Mouse (Mus musculus) right cerebral cortex, postnatal 4 days (tissue): Measurements from ENCODE around the gene Smc6.

Source experiments
- DNase-seq: peaks from one replicate; pipeline ENCODE4 v3.0.0-alpha.2; 2022

Smc6 gene

GRCm38 (mm10) chr12:11300858-11301257, 35.2 kb downstream of the Smc6 start:
- no peak for DNase-seq

- no peak for DNase-seq
These were observed 41.3 kb downstream of the Smc6 start for GRCm38 (mm10) chr12:11306753-11307645.

DNA sequence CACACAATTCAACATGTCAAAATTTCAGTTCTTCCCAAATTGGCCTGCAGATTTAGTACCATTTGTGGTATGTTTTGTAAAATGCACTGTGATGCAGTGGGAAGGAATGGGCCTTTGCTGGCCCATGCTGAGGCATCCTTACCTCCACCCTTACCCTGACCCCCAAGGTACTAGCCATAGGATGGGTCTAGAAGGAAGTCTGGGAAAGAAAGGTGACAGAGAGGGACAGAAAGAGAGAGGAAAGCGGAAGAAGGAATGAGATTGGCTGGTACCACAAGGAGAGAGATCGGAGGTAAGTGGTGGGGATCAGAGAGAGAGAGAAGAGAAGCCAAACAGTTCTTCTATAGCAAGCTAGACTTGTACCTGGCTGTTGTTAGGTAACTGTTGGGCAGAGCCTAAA, 45.4 kb downstream of the Smc6 start:
- no peak for DNase-seq

- DNase-seq, result no peak
These were observed 48.2 kb downstream of the Smc6 start for GRCm38 (mm10) chr12:11313840-11314239.

- no peak for DNase-seq
These were observed 52.0 kb downstream of the Smc6 start for GRCm38 (mm10) chr12:11317671-11318070.

GRCm38 (mm10) chr12:11324480-11324879, 58.8 kb downstream of the Smc6 start:
- DNase-seq, result no peak

DNA sequence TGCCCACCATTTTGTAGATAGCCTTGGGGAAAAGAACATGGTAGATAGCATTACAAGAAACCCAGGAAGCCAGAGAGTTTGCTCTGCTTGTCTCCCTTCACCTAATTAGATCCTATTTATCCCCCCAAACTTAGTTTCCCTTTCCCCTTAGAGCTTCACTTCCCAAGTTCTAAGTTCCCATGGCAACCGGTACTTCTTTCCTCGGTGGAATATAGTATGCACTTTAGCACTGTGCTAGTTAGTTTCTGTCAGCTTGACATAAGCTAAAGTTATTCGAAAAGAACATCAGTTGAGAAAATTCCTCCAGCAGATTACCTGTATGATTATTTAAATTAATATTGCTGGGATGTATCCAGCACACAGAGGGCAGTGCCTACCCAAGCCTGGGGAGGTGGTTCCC, 60.8 kb downstream of the Smc6 start:
- no peak for DNase-seq

DNA sequence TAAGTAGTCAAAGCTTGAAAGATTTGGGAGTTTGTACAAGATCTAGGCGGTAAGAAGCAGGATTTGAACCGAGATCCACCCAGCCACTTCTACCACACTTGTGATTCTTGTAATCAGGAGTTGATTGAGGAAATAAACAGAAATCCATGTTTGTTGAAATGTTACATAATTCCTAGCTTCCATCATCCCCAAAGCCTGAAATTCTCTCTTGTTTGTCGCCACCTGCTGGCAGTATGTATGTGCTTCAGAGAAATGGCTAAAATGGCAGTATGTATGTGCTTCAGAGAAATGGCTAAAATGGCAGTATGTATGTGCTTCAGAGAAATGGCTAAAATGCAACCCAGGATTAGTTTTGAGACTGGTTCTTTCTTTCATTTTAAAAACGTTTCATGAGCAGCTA, 71.2 kb downstream of the Smc6 start:
- DNase-seq, result peak; percentile 40

GRCm38 (mm10) chr12:11338251-11338650, 72.6 kb downstream of the Smc6 start:
- no peak for DNase-seq

- DNase-seq, result no peak
These were observed 76.4 kb downstream of the Smc6 start for GRCm38 (mm10) chr12:11342020-11342600.

DNA sequence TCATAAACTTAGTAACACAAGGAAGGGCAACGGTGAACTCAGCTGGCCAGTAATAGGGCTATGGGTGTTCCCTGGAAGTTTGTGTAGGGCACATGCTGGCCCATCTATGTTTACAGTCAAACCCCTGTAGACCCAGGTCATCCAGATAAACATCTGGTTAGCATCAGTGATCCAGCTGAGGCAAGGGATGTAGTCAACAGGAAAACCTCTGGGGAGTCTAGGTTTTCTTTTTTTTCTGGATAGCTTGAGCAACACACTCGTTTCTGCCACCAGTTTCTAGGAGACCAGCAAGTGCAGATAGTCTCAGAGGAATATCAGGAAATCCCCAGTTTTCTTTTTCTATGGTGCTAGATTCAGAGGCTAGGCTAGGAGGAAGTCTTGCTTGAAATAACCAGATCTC, 80.3 kb downstream of the Smc6 start:
- no peak for DNase-seq

DNA sequence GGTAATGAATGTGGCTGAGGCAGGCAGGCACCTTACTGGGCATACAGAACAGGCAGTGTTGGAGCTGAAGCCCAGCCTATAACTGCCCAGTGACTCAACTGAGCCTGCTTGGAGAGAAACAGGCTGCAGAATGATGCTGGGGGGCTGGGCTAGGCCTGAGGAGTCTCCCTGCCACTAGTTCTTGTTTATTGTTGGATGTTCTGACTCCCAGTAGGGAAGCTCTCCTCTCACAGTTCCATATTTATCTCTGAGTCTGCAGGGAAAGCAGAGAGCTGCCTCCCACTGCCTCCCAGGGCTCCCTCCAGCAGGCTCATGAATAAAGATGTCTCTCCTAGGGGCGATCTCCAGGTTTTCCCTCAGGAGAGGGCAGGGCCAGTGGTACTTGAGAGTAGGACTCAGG, 82.7 kb downstream of the Smc6 start:
- no peak for DNase-seq

DNA sequence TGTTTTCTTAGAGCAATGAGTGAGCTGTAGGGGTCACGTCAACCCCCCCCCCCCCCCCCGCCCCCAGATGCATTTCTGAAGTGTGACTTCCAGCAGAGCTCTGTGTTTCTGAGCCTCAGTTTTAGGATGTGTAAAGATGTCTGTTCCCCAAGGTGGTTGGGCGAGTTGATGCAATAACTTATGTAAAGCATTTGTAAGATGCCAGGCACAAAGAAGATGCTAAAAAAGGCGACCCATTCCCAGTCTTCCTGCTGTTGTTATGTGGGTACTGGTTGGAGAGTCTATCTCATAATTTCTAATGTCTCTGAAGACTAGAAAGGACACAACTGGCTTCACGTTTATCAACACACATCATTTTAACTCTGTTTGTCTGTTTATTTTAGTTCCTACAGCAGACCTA, 84.2 kb downstream of the Smc6 start:
- no peak for DNase-seq

DNA sequence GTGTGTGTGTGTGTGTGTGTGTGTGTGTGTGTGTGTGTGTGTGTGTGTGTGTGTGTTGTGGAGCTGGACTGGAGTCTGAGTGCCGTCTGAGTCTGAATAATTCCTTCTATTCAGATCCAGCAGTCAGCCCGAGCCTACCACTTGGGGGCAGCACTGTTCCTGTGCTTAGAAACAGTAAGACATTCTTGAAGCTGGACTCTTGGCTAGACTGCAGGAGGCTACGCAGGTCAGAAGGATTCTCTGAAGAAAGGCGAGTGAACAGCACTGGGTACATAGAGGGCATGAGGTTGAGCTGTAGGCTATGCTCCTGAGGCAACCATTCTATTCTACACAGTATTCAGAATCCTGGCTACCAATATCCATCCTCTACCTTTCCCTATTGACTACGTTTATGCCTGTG, 85.2 kb downstream of the Smc6 start:
- peak; percentile 85 for DNase-seq

- DNase-seq, result no peak
These were observed 96.7 kb downstream of the Smc6 start for GRCm38 (mm10) chr12:11362435-11362834.

- DNase-seq, result no peak
These were observed 99.2 kb downstream of the Smc6 start for GRCm38 (mm10) chr12:11364870-11365269.

- no peak for DNase-seq
These were observed 101.5 kb downstream of the Smc6 start for GRCm38 (mm10) chr12:11367099-11367765.
